Mouse (Mus musculus) inflammation-experienced regulatory T-cells, adult 6 months (primary cell): ENCODE measurements around the gene Aven. TPM values are rescaled to one million over a fixed set of nuclear protein-coding genes. Genes with fewer than 3 reads are reported as not detected.

Experiments
- ATAC-seq: one replicate; pipeline ENCODE4 v1.8.0; 2017
- polyA plus RNA-seq, 3 experiments: library from polyadenylated mRNA; unstranded; fragments of 100-300 nt; shearing (Covaris generic); gene quantifications; one replicate each; pipeline ENCODE4 v1.2.1; 2017

The Aven gene
- polyA plus RNA-seq, 3 experiments from 2014 or later, result 7.2 to 22.2 (median 12.3) TPM

DNA sequence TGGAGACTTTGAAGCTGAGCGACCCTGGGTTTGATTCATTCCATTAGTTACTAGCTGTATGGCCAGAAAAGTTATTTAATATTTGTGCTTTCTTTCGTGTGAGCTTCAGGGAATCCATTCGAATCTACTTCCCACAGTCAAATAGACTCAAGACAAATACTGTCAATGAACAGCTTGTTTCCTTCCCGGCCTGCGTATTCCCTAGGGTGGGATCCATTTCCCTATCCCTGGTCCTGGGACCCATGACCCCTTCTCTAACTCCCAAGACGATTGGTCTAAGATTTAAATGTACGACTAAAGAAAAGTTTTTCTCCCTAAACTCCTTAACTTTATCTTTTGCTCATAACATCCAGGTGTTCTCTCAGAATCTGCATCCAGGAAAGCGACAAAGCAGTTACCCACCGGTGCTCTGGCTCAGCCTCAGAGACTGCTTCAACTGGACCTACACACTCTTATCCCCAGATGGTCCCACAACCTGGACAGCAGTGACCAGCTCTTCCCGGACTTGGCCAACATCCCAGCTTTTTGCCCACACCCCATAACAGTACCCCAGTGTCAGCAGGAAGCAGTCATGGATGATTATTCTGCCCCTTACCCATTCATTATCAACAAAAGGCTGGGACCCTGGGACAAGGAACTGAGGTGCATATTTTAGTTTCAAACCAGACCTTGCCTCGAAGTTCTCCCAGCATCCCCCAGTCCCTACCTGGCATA, 2.1 kb upstream of the Aven start:
- ATAC-seq, result no peak

DNA sequence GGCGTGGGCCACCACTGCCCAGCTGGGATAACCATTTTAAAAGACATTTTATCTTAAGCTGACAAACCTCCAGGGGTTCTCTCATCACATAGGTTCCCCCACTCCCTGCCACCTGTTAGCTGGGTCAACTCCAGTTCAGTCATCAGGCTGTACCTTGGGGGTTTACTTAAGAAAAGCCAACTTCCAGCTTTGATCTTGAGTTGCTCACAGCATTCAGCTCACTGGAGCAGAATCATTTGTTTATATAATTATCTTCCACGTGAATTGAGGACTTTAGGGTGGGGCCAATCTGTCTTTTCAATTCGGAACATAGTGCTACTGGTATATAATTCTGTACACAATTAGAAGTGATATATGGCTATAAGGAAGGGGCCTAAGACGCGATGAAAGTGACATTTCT, 1.1 kb upstream of the Aven start:
- no peak for ATAC-seq

DNA sequence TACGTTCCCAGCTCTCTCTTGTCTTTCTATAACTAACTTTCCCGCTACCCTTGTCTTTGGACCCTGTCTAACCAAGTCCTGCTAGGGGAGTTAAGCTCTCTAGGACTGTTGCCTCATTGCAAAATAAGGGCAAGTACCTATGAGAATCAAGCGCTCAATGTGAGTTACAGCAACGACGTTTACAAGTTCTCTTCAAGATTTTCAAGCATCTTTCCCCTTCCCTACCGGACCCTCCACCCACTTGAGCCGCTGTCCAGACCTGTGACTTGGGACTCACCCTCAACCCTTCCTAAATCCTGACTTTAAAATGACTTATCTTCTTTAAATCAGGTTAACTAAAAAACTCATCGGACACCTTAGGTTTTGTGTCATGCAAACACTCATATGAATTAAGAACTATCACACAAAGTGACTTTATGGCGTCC, 321 bp upstream of the Aven start:
- ATAC-seq, result peak; percentile 33

DNA sequence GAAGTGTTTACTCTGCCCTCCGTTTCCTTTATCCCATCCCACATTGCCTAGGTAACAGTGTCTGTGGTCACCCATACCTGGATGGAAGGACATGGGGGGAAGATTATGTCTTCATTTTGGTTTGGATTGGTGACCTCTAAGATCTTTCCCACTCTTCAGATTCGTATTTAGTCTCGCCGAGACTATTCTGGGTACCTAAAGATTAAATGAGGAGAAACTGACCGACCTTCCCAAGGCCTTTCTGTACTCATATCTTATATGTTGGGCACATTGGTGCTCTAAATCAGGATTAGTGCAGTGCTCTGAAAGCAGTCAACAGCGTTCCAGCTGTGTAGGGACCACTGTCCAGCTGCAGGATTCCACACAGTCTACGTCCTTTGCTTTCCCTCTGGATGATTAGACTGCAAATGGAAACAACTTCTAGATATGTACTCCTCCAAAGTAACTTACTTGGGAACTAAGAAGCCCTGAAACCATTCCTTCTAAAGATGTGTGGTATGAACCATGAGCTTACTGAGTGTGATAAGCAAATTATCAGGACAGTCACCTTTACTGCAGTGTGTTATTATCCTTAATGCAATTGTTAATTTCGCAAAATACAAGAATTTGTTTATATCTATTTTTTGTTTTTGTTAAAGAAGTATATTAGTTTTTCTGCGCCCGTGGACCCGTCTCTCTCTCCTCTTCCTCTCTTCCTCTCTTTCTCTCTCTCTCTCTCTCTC, 936 bp downstream of the Aven start:
- peak; percentile 10 for ATAC-seq

DNA sequence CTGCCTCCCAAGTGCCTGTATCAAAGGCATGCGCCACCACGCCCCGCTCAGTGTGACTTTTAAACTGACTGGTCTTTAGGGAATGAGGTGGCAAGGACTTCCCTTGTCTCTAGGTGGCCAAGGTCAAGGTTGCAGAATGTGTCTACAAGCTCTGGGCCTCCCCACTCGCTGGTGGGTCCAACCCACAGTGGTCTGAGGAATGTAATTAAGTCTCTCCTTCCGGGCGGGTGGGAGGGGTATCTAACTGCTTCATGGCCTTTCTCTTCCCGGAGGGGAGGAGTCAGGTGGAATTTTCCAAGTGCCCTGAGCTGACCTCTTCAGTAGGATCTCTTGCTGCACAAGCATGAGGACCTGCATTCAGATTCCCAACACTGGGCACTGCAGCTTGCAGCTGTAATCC, 5.1 kb downstream of the Aven start:
- no peak for ATAC-seq

DNA sequence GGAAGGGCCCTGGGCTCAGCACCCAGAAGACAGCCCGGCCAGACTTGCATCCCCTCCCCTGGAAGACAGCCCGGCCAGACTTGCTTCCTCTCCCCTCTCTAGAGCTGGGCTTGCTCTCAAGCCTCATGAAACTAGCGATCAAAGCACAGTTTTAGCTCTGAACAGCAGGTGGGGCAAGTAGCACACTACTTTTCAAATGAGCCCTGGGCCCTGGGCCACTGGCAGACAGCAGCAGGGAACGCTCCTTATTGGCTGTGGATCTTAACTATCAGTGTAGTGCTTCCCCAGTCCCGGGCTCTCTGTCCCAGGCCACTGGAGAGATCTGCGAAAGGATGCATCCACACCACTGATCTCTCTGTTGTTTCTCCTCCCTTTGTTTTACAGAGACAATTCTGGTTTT, 8.4 kb downstream of the Aven start:
- peak; percentile 96 for ATAC-seq

DNA sequence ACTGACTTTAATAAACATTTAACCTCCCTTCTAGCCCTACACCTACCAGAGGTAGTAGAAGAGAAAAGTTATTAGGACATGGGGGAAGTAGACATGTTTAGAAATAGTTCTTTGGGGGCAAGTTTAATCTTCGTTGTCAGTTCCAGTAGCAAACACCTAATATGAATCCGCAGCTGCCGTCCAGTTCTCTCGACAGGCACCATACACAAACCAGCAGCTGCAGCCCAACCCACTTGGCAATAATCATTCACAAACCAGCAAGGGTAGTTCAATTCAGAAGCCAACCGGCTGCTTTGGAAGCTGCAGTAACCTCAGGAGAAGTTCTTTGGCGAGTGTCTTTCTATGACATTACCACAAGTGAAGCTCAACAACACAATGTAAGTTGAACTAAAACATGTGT, 11.2 kb downstream of the Aven start:
- no peak for ATAC-seq

DNA sequence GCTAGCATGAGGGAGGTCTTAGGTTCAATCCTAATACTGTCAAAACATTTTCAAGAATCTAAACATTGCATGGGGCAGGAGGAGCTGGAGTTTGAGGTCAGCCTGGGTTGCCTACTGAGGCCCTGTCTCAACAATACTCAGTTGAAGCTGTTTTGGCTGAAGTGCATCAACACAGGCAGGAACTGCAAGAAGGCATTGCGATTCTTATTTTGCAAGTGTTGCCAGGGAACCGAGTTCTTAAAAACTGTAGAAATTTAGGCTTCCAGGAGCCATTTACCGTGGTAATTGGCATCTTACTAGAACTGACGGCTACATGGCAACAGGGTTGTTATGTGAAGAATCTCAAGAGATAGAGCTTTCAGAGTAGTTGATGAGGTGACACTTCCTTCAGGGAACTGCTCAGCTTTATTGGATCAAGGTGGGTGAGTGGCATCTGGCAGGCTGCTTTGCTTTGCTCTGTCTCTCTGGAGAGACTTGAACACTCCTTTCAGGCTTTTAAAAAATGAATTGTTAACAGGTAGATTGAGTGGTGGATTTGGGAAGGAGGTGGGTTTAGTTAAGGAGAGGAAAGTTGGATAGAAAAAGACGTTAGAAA, 14.2 kb downstream of the Aven start:
- ATAC-seq, result no peak

DNA sequence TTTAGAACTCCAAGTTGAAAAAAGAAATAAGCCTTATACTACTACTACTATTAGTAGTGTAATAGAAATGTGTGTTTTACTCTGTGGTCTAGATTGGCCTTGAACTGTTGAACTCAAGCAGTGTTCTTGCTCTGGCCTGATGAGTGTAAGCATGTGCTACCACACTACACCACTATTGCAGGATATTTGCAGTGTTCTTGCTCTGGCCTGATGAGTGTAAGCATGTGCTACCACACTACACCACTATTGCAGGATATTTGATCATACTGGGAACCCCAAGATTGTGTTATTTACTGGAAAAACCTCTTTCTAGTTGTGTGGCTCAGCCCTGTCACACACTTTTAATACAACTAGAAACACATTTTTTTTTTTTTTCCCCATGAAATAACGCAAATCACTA, 14.7 kb downstream of the Aven start:
- ATAC-seq, result peak; percentile 60

DNA sequence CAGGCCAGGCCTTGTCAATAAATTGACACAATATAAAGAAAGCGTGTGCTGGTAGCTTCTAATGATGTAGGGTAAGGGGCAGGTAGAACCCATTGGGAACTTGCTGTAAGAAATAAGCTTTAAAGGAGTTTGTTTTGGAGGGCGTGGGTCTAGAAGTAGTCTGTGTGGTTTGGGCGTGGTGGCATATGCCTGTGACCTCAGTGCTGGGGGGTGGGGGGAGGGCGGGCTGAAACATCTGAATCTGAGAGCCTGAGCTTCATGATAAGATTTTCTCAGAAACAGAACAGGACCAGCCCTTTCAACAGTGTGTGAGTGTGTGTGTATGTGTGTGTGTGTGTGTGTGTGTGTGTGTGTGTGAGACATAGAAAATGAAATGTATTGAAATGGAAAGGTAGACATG, 17.4 kb downstream of the Aven start:
- ATAC-seq, result peak; percentile 78

DNA sequence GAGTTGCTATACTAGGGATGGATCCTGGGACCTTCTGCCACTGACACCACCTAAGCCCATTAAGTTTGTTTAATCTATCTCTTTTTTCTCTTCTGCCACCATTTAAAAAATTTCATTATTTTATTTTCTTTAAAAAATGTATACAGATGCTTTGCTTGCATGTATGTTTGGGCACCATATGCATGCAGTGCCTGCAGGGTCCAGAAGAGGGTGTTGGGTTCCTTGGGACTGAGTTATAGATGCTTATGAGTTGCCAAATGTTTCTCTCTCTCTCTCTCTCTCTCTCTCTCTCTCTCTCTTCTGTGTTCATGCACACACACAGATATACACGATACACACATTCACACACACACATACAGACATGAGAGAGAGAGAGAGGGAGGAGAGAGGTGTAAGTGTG, 20.3 kb downstream of the Aven start:
- peak; percentile 30 for ATAC-seq

DNA sequence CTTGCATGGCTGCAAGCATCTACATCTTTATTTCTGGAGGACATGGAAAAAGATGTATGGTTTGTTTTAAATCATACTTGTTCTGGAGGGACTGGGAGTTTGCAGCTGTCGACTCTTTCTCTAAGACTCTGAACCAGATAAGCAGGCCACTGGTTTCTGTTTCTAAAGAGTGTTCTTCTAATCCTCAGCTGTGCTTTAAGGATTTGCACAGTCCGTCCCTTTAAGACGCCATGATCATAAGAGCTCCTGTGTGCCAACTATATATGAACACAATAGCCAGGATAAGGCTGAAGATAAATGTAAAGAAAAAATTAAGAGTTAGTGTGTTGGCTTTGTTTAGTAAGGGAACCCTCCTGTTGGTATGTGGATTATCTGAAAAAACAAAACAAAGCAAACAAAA, 24.0 kb downstream of the Aven start:
- peak; percentile 12 for ATAC-seq

DNA sequence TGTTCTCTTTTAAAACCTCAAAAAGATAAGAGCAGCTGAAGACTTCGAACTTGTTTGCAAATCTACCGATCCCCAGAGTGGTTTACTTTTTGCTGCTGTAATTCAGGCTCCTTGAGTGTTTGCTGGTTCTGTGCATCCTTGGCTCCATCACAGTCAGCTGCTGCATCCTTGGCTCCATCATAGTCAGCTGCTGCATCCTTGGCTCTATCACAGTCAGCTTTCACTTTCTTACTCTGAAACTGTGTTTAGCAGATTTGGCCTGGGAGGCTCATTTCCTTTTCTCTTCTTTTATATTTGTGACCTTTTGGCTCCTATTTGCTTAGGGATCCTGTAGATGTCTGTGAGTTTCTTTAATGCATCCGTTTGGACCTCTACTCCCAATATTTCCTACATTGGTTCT, 24.5 kb downstream of the Aven start:
- ATAC-seq, result peak; percentile 66

DNA sequence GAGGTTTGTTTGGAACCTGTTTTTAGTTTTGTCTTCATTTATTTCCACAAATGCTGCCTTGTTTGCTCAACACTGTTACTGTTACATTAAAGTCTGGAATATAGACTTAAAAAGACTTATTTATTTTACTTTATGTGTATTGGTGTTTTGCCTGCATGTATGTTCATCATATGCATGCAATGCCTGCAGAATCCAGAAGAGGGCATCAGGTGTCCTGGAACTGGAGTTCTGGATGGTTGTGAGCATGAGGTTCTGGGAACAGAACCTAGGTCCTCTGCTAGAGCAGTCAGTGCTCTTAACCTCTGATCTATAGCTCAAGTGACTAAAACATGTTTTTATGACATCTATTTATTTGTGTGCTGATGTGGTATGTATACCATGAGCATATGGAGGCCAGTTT, 25.8 kb downstream of the Aven start:
- no peak for ATAC-seq

DNA sequence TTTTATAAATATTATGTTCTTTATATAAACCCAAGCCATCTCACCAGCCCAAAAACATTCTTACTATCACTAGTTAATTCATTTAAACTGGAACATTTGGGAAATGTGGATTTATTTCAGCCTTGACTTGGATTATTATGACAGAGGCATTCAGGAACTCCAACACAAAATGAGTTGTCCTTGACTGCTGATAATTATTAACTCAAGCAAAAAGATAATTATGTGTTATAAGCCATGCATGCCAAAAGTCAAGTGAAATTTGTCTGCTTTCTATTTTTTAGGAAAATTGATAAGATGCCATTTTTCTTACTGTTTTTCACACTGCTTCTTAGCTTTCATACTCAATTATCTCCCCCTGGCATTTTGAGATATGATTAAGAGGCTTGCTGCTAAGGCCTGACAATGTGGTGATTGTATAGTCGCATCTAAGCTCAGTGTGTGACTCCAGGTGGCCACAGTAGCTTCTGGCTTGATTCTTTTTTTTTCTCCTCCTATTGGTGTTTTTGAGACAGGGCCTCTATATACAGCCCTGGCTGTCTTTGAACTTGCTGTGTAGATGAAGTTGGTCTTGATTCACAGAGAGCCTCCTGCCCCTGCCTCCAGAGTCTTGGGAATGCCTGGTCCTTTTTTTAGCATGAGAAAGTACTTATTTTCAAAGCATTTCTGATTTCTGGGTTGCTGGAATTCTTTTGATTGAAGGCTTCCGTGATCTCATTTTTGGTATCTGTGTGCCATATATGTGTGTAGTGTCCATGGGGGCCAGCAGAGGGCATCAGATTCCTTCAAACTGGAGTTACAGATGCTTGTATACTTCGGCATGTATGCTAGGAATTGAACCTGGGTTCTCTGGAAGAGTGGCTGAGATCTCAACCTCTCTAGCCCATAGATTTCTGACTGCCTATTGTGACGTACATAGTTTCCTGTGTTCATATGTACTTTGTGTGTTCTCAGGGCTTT, 28.0 kb downstream of the Aven start:
- ATAC-seq, result no peak

DNA sequence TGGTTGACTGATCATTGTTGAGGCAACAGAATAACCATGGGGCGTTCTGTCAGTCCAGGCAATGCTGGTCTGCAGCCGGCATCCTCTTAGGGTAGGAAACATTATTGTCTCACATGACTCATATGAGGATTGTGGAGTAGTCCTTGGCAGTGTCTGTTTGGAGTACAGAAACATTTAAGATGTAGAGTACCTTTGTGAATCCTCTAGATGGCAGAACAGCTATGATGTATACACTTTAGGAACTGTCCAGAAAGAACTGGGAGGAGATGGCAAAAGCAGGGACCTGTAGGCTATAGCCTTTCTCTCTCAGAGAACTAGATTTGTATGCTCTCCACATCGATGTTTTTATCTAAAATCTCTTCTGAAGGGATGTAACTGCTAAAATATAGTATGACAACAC, 34.2 kb downstream of the Aven start:
- ATAC-seq, result no peak

DNA sequence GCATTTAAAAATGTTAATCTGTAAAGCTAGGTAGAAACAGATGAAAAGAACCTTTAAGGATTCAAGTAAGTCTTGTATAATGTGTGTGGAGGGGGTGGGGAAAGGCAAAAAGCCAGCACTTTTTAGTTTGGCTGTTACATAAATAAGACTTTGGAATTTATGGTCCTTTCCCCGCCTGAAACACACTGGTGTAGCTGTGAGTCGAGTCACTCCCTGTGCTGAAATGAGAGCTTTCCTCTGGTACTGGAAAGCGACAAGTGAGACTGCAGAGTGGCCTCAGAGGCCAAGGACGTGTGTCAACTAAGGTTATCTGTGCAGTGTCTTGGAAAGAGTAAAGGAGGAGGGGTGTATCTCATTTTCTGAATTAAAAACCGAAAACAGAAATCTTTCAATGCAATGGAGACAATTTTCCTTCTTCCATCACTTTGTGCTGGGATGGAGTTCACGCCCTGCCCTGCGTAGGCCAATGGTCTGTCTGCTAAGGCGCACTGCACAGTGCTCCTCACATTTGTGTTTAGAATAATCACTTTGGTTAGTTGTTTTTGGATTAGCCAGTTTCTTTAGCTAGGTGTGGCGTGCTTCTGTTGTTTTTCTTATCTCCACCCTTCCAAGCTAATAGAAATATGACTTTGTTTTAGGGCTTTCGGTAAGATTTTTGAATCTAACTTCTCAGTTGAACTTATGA, 40.2 kb downstream of the Aven start:
- ATAC-seq, result no peak

DNA sequence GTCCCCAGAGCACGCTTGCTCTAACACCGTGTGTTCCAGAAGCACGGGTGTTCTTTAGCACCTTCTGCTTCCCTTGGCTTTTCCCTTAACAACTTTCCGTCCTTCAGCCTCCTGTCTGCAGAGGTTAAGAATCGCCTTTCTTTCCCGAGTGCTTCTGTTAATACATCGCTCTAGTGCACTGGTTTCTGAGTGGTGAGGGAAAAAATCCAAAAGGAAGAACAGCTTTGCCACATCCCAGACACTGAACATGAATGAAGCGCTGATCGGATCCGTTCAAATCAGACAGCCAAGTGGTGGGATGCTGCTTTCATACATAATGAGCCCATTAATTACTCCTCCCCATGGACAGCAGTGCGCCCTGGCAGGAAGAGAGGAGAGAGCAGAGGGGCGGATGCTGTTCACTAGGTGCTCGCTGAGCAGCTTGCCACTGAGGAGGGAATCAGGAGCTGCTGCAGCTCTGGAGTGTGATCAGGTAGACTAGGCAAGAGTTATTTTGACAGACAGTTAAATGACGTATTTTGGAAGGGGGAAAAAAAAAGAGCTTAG, 42.0 kb downstream of the Aven start:
- no peak for ATAC-seq

DNA sequence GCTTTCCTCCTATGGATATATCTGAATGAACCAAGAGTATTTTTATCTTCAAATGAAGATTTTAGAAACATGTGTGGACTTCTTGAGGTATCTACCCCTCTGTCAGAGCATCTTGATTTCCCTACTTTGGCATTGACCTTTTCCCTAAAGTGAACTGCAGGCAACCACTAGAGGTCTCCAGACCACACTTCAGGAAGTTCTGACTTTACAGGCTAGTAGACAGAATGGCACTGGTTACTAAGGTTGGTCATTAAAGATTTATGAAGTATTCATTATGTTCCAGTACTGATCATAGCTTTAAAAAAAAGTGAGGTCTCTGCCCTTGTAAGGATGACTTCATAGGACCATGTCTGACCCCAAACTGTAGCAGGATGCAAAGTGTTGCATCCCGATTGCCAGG, 46.0 kb downstream of the Aven start:
- ATAC-seq, result peak; percentile 68

DNA sequence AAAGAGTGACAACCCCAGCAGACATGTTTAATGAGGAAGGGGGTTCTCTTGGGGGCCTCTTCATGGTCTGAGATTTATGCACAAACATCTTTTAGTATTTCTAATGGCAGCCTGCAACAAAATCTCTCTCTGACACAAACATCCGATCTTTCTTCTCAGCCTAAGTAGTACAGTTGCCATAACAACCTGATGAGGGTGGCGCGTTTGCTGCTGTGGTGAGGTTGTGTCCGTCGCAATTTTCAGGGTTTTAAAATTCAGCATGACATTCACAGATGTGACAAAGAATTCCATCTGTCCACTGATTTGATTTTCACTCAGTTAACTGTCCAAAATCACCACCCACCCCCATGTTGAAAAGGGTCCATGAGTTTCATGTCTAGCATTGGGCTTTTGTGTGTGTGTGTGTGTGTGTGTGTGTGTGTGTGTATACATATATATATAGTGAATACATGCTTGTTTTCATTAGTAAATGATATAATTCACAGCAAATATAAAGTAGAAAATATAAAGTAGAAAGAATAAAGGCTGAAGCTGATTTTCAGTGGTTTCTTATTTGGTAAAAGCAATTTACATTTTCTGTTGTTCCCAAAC, 49.0 kb downstream of the Aven start:
- ATAC-seq, result no peak

DNA sequence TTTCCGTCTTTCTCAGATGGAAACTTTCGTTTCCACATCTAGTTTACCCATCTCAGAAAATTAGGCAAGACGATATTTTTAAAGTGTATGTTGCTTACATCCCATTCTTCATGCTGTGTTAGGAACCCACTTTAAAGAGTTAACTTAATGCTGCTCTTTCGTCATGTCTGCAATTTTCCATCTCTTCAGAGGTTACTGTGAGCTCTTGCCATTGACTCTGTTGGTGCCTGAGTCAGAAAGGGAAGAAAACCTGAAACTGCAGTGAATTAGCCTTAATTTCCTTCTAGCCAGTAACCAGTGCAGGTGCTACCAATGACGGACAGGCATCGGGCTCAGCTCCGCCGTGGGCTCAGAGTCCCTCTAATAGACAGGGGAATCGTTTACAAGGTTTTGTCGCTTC, 63.8 kb downstream of the Aven start:
- ATAC-seq, result peak; percentile 65

DNA sequence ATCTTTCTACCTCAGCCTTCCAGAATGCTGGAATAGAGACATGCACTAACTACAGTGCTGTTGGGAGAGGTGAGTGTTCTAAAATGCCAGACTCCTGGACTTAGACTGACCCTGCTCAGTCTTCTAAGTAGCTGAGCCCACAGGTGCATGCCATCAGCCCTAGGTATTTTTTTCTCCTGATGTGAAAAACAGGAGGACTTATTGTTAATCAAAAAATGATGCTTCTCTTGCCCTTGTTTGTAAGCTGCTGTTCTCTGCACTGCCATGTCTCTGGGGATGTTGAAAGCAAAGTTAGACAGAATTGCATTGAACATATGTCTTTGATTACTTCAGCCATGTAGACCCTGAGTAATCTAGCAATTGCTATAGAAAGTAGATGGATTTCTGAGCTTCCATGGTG, 64.7 kb downstream of the Aven start:
- ATAC-seq, result no peak
